Mouse (Mus musculus): ENCODE data around the gene Man2c1. TPM values are rescaled to one million over a fixed set of nuclear protein-coding genes. Genes with fewer than 3 reads are reported as not detected.

Gene Man2c1
- polyA plus RNA-seq, 1 experiment from 2014 or later, result 47.7 TPM

GRCm38 (mm10) chr9:57162496-57162895 lies 32.0 kb downstream of the Man2c1 start:
- Histone ChIP-seq H3K27me3 (ENCODE audit: insufficient read depth, low read length) (no peaks in the 10 kb centered on the region), H3K4me2 (ENCODE audit: low read length) (no peak overlapping the region), H3K9ac (ENCODE audit: low read depth, low read length) (no peak overlapping the region), H3K4me3 (replicated peaks; ENCODE audit: low read depth, low read length) (no peak overlapping the region), H3K9me3 (replicated peaks; ENCODE audit: low read length) (no peaks in the 10 kb centered on the region), H3K36me3 (ENCODE audit: insufficient read depth, low read length) (no peaks in the 10 kb centered on the region), H3K27ac (no peak overlapping the region), H3K4me1 (replicated peaks; ENCODE audit: insufficient read depth, low read length) (peaks cover 3% of the 10 kb centered on the region; the same call in 1 of the 2 replicates)
- WGBS, result 4% methylated on average over 3 of the region's 3 CpGs
- ATAC-seq (replicated peaks; ENCODE audit: low FRiP score, low read depth) (no peak), DNase-seq (ENCODE audit: low spot score) (peak; percentile 85)
- peak; percentile 86 for TF ChIP-seq CTCF (IDR thresholded peaks at IDR 0.05; ENCODE audit: low read depth)

DNA sequence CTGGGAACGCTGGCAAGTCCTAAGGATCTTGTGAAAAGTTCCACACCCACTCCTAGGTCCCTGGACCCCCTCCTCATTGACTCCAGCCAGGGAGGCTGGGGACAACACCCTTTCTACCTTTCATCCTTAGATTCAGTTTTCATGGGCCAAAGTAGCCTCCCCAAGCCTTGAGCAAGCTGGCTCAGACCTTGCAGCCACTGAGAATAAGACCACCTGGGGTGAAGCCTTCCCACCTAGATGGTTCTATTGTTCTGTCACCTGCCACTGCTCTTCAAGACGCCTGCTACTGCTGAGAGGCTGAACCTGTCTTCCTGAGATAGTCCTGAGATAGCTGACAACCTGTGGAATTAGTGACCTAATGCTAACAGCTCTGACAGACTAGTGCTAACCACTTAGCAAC lies 32.6 kb downstream of the Man2c1 start:
- Histone ChIP-seq H3K4me2 (ENCODE audit: low read length) (no peak overlapping the region), H3K4me3 (replicated peaks; ENCODE audit: low read depth, low read length) (no peak overlapping the region), H3K36me3 (ENCODE audit: insufficient read depth, low read length) (no peaks in the 10 kb centered on the region), H3K27me3 (ENCODE audit: insufficient read depth, low read length) (no peaks in the 10 kb centered on the region), H3K9me3 (replicated peaks; ENCODE audit: low read length) (no peaks in the 10 kb centered on the region), H3K4me1 (replicated peaks; ENCODE audit: insufficient read depth, low read length) (no peaks in the 10 kb centered on the region; the same call in 1 of the 2 replicates), H3K27ac (no peak overlapping the region), H3K9ac (ENCODE audit: low read depth, low read length) (no peak overlapping the region)
- DNase-seq (ENCODE audit: low spot score), result no peak
- no peak for TF ChIP-seq CTCF (IDR thresholded peaks at IDR 0.05; ENCODE audit: low read depth)
- ATAC-seq (replicated peaks; ENCODE audit: low FRiP score, low read depth), result no peak
- 39% methylated on average over 2 of the region's 2 CpGs for WGBS

- H3K4me1 ChIP-seq (replicated peaks; ENCODE audit: insufficient read depth, low read length), result no peaks in the 10 kb centered on the region; the same call in 1 of the 2 replicates
- no peaks in the 10 kb centered on the region for H3K36me3 ChIP-seq (ENCODE audit: insufficient read depth, low read length)
- no peak for ATAC-seq (replicated peaks; ENCODE audit: low FRiP score, low read depth)
- no peak overlapping the region for H3K9ac ChIP-seq (ENCODE audit: low read depth, low read length)
- TF ChIP-seq CTCF (IDR thresholded peaks at IDR 0.05; ENCODE audit: low read depth), result no peak
- no peak overlapping the region for H3K4me3 ChIP-seq (replicated peaks; ENCODE audit: low read depth, low read length)
- H3K9me3 ChIP-seq (replicated peaks; ENCODE audit: low read length), result no peaks in the 10 kb centered on the region
- no peak overlapping the region for H3K4me2 ChIP-seq (ENCODE audit: low read length)
- no peaks in the 10 kb centered on the region for H3K27me3 ChIP-seq (ENCODE audit: insufficient read depth, low read length)
- WGBS, result 87% methylated on average over 2 of the region's 2 CpGs
- no peak for DNase-seq (ENCODE audit: low spot score)
- no peak overlapping the region for H3K27ac ChIP-seq
These were observed 35.7 kb downstream of the Man2c1 start for GRCm38 (mm10) chr9:57166173-57166572.

DNA sequence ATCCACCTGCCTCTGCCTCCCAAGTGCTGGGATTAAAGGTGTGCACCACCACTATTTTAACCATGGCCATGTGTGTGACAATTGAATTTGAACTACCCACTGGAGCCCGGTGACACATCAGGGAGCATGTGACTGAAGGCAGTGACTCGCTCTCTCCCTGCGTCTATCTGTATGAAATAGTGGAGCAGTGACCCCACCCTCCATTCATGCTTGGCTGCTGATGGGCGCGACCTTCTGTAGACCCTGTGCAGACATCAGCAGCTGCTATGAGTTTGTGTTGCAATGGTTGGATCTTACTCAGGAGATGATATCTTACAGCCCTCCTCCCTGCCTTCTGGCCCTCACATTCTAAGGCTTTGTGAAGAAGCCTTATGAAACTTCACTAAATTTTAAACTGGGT lies 37.9 kb downstream of the Man2c1 start:
- Histone ChIP-seq H3K27me3 (ENCODE audit: insufficient read depth, low read length) (no peaks in the 10 kb centered on the region), H3K9ac (ENCODE audit: low read depth, low read length) (no peak overlapping the region)

More for the DNA sequence above, 37.9 kb downstream of the Man2c1 start:
- ATAC-seq (replicated peaks; ENCODE audit: low FRiP score, low read depth) (no peak), DNase-seq (ENCODE audit: low spot score) (no peak)
- H3K36me3 ChIP-seq (ENCODE audit: insufficient read depth, low read length), result no peaks in the 10 kb centered on the region
- no peaks in the 10 kb centered on the region for H3K9me3 ChIP-seq (replicated peaks; ENCODE audit: low read length)
- no peak for TF ChIP-seq CTCF (IDR thresholded peaks at IDR 0.05; ENCODE audit: low read depth)
- no peak overlapping the region for H3K4me2 ChIP-seq (ENCODE audit: low read length)
- H3K4me3 ChIP-seq (replicated peaks; ENCODE audit: low read depth, low read length), result no peak overlapping the region
- WGBS, result 67% methylated on average over 5 of the region's 5 CpGs
- H3K27ac ChIP-seq, result no peak overlapping the region
- H3K4me1 ChIP-seq (replicated peaks; ENCODE audit: insufficient read depth, low read length), result no peaks in the 10 kb centered on the region

Other genes starting within 250 kb of the Man2c1 start
- gene Snx33, start 202.3 kb upstream of the Man2c1 start, polyA plus RNA-seq (2015; fragmentation: Nextera tagmentation; extraction: Ambion mirVana), result 8.4 and 8.5 TPM in 2 replicates
- gene Imp3, start 193.2 kb upstream of the Man2c1 start, polyA plus RNA-seq (2015; fragmentation: Nextera tagmentation; extraction: Ambion mirVana), result 112 and 123 TPM in 2 replicates
- gene Snupn, start 179.8 kb upstream of the Man2c1 start, polyA plus RNA-seq (2015; fragmentation: Nextera tagmentation; extraction: Ambion mirVana), result 19.3 and 20.6 TPM in 2 replicates
- gene Ptpn9, start 135.8 kb upstream of the Man2c1 start, polyA plus RNA-seq (2015; fragmentation: Nextera tagmentation; extraction: Ambion mirVana), result 23.6 and 27.5 TPM in 2 replicates
- 18.3 and 21.3 TPM in 2 replicates for gene Sin3a, start 58.6 kb upstream of the Man2c1 start, polyA plus RNA-seq (2015; fragmentation: Nextera tagmentation; extraction: Ambion mirVana)
- 7.7 and 8.1 TPM in 2 replicates for gene Neil1, start 17.6 kb downstream of the Man2c1 start, polyA plus RNA-seq (2015; fragmentation: Nextera tagmentation; extraction: Ambion mirVana)
- gene Commd4, start 27.6 kb downstream of the Man2c1 start, polyA plus RNA-seq (2015; fragmentation: Nextera tagmentation; extraction: Ambion mirVana), result 126 and 133 TPM in 2 replicates
- 0.04 TPM in 1 of 2 replicates, not detected in the other for gene Trcg1, start 105.9 kb downstream of the Man2c1 start, polyA plus RNA-seq (2015; fragmentation: Nextera tagmentation; extraction: Ambion mirVana)
- 13.1 and 13.6 TPM in 2 replicates for gene 1700017B05Rik, start 131.9 kb downstream of the Man2c1 start, polyA plus RNA-seq (2015; fragmentation: Nextera tagmentation; extraction: Ambion mirVana)